23 mouse cellular contexts compared by ENCODE assay signal in genomic region chr1:40392535-40392934, GRCm38 (mm10). TPM values are rescaled to one million over a fixed set of nuclear protein-coding genes. Genes with fewer than 3 reads are reported as not detected.
DNase-seq lines count a peak whose midpoint lies in the region; ATAC-seq lines count a peak whose summit lies in the region.
"Had no signal": no experiment of that assay in that cellular context is flagged by ENCODE, and none has a peak within 500 bp of the region (broad histone marks: within the 10 kb centered on the region; RNA-seq: fewer than 3 reads in every experiment).

No protein-coding gene starts in this region.

- peaks cover 5% of the 10 kb centered on the region; the same call in 1 of the 2 replicates for H3K9me3 ChIP-seq in heart, embryonic 12.5 days (replicated peaks)
- H3K9me3 ChIP-seq: embryonic facial prominence, embryonic 12.5 days; embryonic facial prominence, embryonic 15.5 days; hindbrain, embryonic 12.5 days; hindbrain, embryonic 15.5 days; intestine, embryonic 15.5 days had no signal

- no peaks in the 10 kb centered on the region for H3K27me3 ChIP-seq in heart, embryonic 12.5 days (replicated peaks)
- H3K27me3 ChIP-seq: embryonic facial prominence, embryonic 12.5 days; embryonic facial prominence, embryonic 15.5 days; heart, embryonic 13.5 days; hindbrain, embryonic 12.5 days; hindbrain, embryonic 15.5 days; intestine, embryonic 15.5 days had no signal

- no peak overlapping the region for H3K27ac ChIP-seq in heart, embryonic 12.5 days (ENCODE audit: poor library complexity, severe bottlenecking)
- peak overlapping the region; percentile 33 for H3K27ac ChIP-seq in macrophage
- H3K27ac ChIP-seq: embryonic facial prominence, embryonic 12.5 days; embryonic facial prominence, embryonic 15.5 days; heart, embryonic 13.5 days; hindbrain, embryonic 12.5 days; hindbrain, embryonic 15.5 days; intestine, embryonic 15.5 days had no signal

- H3K4me2 ChIP-seq in heart, embryonic 12.5 days, result no peak overlapping the region
- H3K4me2 ChIP-seq: embryonic facial prominence, embryonic 12.5 days; embryonic facial prominence, embryonic 15.5 days; heart, embryonic 13.5 days; hindbrain, embryonic 12.5 days; hindbrain, embryonic 15.5 days; intestine, embryonic 15.5 days had no signal

- no peak overlapping the region for H3K4me3 ChIP-seq in heart, embryonic 12.5 days
- H3K4me3 ChIP-seq in macrophage (ENCODE audit: inconsistent target), result no peak overlapping the region
- H3K4me3 ChIP-seq: embryonic facial prominence, embryonic 12.5 days; embryonic facial prominence, embryonic 15.5 days; heart, embryonic 13.5 days; hindbrain, embryonic 12.5 days; hindbrain, embryonic 15.5 days; intestine, embryonic 15.5 days had no signal

- peak; percentile 79 for DNase-seq in heart, adult 11 months
- DNase-seq in layer of hippocampus, adult 8-10 months (ENCODE audit: low spot score in 2 of 2), result no peak
- no peak for DNase-seq in thymus, postnatal 4 days
- DNase-seq: adrenal gland, adult 8-10 months; adrenal gland, postnatal 25 days; cerebellum, adult 18-20 months; cerebellum, adult 9-10 months; cerebellum, postnatal 14 days; gastrocnemius, postnatal 25 days; heart, adult 18-20 months; heart, postnatal 14 days; heart, postnatal 4 days had no signal

- 73% methylated on average over 6 of the region's 6 CpGs for WGBS in heart, embryonic 12.5 days
- WGBS in macrophage (ENCODE audit: missing documents), result 21% methylated on average over 6 of the region's 6 CpGs

- H3K36me3 ChIP-seq in heart, embryonic 12.5 days, result no peaks in the 10 kb centered on the region
- H3K36me3 ChIP-seq in macrophage (ENCODE audit: inconsistent target), result no peaks in the 10 kb centered on the region
- H3K36me3 ChIP-seq: embryonic facial prominence, embryonic 12.5 days; embryonic facial prominence, embryonic 15.5 days; heart, embryonic 13.5 days; hindbrain, embryonic 12.5 days; hindbrain, embryonic 15.5 days; intestine, embryonic 15.5 days had no signal

- no peak overlapping the region for H3K9ac ChIP-seq in heart, embryonic 12.5 days
- H3K9ac ChIP-seq: embryonic facial prominence, embryonic 12.5 days; embryonic facial prominence, embryonic 15.5 days; heart, embryonic 13.5 days; hindbrain, embryonic 12.5 days; hindbrain, embryonic 15.5 days; intestine, embryonic 15.5 days had no signal

- no peaks in the 10 kb centered on the region for H3K4me1 ChIP-seq in heart, embryonic 12.5 days (replicated peaks)
- H3K4me1 ChIP-seq: embryonic facial prominence, embryonic 12.5 days; embryonic facial prominence, embryonic 15.5 days; heart, embryonic 13.5 days; hindbrain, embryonic 12.5 days; hindbrain, embryonic 15.5 days; intestine, embryonic 15.5 days had no signal

- no peak for ATAC-seq in heart, embryonic 12.5 days (ENCODE audit: insufficient number of reproducible peaks, low FRiP score)
- peak; percentile 57 for ATAC-seq in megakaryocyte progenitor cell, adult 5-6 weeks (replicated peaks; ENCODE audit: poor library complexity)
- ATAC-seq: forebrain, embryonic 14.5 days; intestine, embryonic 15.5 days had no signal

- no peaks in the 10 kb centered on the region for H3K79me2 ChIP-seq in macrophage (ENCODE audit: inconsistent target)

RNA-seq across cellular contexts. Expression of gene Il1rl1, which starts 36.8 kb away (rescaled TPM):
- polyA plus RNA-seq in heart, embryonic 12.5 days (2016; fragmentation: Nextera tagmentation; extraction: Ambion mirVana), result 0.17 and 0.19 TPM in 2 replicates
- total RNA-seq in macrophage (2018; cell fraction: chromatin; rRNA removed), result 1 to 10 TPM in 3 of 26 experiments, under 1 TPM in 9, not detected in 14; 0.12 to 4.2 (median 0.48) TPM
- total RNA-seq in macrophage (2018; cell fraction: cytosol; rRNA removed), result under 1 TPM in 21 of 26 experiments, not detected in 5; 0.03 to 0.56 (median 0.22) TPM
- total RNA-seq in macrophage (2018; cell fraction: nucleus; rRNA removed), result 1 to 10 TPM in 2 of 26 experiments, under 1 TPM in 15, not detected in 9; 0.10 to 1.1 (median 0.21) TPM
- polyA plus RNA-seq in macrophage (2018), result 0.26 to 0.40 TPM (median 0.39 TPM) in 3 replicates
- total RNA-seq in megakaryocyte progenitor cell, adult 5-6 weeks (2015), result 5.3 and 11.7 TPM in 2 replicates
- 5.9 and 11.3 TPM in 2 replicates for total RNA-seq in megakaryocyte progenitor cell, adult 5-6 weeks (2017)
- total RNA-seq in layer of hippocampus, adult 8-10 months (2022), result 1 to 10 TPM in 1 of 4 experiments, under 1 TPM in 2, not detected in 1; 0.50 to 1.6 (median 0.94) TPM
- total RNA-seq: ES-E14 had no signal
- polyA plus RNA-seq: forebrain, embryonic 14.5 days; hindbrain, embryonic 15.5 days had no signal
